Mouse (Mus musculus): ENCODE measurements around the gene Themis2. TPM values are rescaled to one million over a fixed set of nuclear protein-coding genes. Genes with fewer than 3 reads are reported as not detected.
"Not testable (repeated sequence)": the region's sequence is repeated elsewhere in the genome, so short reads cannot be mapped to it uniquely, and the experiment has no call there.

Themis2 gene
- polyA plus RNA-seq, 1 experiment from 2014 or later: 1.3 TPM

DNA sequence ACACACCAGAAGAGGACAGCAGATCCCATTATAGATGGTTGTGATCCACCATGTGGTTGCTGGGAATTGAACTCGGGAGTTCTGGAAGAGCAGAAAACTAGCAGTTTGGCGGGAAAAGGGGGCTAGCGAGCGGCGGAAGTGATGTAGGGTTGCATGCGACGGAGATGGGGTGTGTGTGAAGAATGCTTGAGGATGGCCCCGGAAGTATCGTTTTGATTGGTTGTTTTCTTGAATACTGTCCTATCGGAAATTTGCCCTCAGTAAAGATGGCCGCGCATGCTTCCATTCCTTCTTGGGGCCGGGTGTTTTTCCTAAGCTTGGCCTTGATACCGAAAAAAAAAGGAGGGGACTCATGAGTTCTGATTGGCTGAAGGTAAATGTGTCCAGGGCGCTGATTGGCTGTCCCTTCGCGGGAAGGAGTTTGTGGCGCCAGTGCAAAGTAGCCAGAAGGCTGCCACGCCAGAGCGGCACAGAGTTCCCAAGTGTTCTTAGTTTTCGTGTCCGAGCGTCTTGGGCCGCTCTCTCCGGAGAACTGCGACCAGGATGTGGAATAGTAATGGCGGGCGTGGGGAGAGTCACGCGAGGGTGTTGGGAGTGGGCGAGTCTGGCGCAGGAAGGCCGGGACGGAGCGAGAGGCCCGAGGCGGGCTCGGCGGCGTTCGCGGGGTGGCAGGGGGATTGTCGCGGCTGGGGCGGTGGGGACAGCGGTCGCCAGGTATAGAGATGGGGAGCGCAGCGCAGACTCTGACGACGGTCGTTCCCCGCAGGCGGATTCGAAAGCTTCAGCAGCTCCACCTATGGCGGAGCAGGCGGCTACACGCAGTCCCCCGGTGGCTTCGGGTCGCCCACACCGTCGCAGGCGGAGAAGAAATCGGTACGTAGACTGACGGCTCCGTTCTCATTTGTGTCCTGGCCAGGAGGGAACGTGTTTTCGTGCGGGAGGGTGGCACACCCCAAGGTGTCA, 28.0 kb downstream of the Themis2 start, which contains the start of gene Rpa2:
TSS of gene Rpa2 (plus strand) at position 419 of the 963 bp plus-strand sequence.
- H3K4me3 ChIP-seq (ENCODE audit: low read length): peak within 1 kb of the TSS; percentile 90

DNA sequence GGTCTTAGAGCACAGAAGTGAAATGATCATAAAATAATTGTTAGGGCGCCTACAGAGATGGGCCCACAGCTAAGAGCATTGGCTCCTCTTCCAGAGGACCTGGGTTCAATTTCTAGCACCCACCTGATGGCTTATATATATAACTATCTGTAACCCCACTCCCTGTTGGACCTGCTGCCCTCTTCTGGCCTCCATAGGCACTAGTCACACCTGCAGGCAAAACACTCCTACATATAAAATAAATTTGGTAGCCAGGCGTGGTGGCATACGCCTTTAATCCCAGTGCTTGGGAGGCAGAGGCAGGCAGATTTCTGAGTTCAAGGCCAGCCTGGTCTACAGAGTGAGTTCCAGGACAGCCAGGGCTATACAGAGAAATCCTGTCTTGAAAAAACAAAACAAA, 33.1 kb downstream of the Themis2 start:
- H3K36me3 ChIP-seq (ENCODE audit: control insufficient read depth, insufficient read depth, low read length); H3K4me2 ChIP-seq (ENCODE audit: low read depth, low read length); H3K9ac ChIP-seq (ENCODE audit: low read length); H3K4me1 ChIP-seq (replicated peaks; ENCODE audit: control insufficient read depth, insufficient read depth, low read length); H3K9me3 ChIP-seq (ENCODE audit: control insufficient read depth, low read length); H3K4me3 ChIP-seq (ENCODE audit: low read length); ATAC-seq (ENCODE audit: low read depth); H3K27me3 ChIP-seq (ENCODE audit: control insufficient read depth, insufficient read depth, low read depth, low read length); H3K27ac ChIP-seq (ENCODE audit: low read length): not testable (repeated sequence)
- WGBS: 77% methylated on average over 3 of the region's 3 CpGs

More for the DNA sequence above, 28.0 kb downstream of the Themis2 start, which contains the start of gene Rpa2:
- Histone ChIP-seq H3K4me1 (replicated peaks; ENCODE audit: control insufficient read depth, insufficient read depth, low read length) (peaks cover 7% of the 10 kb centered on the region), H3K9me3 (ENCODE audit: control insufficient read depth, low read length) (no peaks in the 10 kb centered on the region), H3K4me2 (ENCODE audit: low read depth, low read length) (peak within 1 kb of the TSS; percentile 68), H3K27ac (ENCODE audit: low read length) (peak within 1 kb of the TSS; percentile 75), H3K27me3 (ENCODE audit: control insufficient read depth, insufficient read depth, low read depth, low read length) (no peaks in the 10 kb centered on the region), H3K9ac (ENCODE audit: low read length) (peak within 1 kb of the TSS; percentile 90), H3K36me3 (ENCODE audit: control insufficient read depth, insufficient read depth, low read length) (peaks cover 21% of the 10 kb centered on the region)
- peak; percentile 98 for ATAC-seq (ENCODE audit: low read depth)
- WGBS: under 1% methylated on average over 70 of the region's 71 CpGs

DNA sequence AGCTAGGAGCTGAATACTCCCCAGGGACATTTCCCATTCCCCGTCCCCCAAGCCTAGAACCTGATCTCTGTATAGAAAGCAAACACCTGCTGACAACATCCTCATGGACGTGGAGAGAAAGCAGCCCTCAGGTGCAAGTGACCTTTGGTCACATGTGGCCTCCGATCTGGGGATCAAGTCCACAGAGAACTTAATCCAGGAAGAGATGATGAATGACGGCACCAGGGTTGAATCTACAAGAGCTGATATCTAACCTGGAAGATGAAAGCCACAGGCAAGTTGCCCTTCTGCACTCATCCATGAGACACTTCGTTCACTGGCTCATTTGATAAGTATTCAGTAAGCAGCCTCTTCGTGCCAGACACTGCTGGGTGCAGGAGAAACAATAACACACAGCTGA, 33.6 kb downstream of the Themis2 start:
- no peak for ATAC-seq (ENCODE audit: low read depth)
- H3K4me2 ChIP-seq (ENCODE audit: low read depth, low read length): no peak overlapping the region
- H3K9me3 ChIP-seq (ENCODE audit: control insufficient read depth, low read length): no peaks in the 10 kb centered on the region
- H3K36me3 ChIP-seq (ENCODE audit: control insufficient read depth, insufficient read depth, low read length): no peaks in the 10 kb centered on the region
- H3K4me1 ChIP-seq (replicated peaks; ENCODE audit: control insufficient read depth, insufficient read depth, low read length): no peaks in the 10 kb centered on the region
- 60% methylated on average over 6 of the region's 6 CpGs for WGBS
- no peak overlapping the region for H3K9ac ChIP-seq (ENCODE audit: low read length)
- H3K27ac ChIP-seq (ENCODE audit: low read length): no peak overlapping the region
- H3K27me3 ChIP-seq (ENCODE audit: control insufficient read depth, insufficient read depth, low read depth, low read length): peaks cover 3% of the 10 kb centered on the region
- H3K4me3 ChIP-seq (ENCODE audit: low read length): no peak overlapping the region

DNA sequence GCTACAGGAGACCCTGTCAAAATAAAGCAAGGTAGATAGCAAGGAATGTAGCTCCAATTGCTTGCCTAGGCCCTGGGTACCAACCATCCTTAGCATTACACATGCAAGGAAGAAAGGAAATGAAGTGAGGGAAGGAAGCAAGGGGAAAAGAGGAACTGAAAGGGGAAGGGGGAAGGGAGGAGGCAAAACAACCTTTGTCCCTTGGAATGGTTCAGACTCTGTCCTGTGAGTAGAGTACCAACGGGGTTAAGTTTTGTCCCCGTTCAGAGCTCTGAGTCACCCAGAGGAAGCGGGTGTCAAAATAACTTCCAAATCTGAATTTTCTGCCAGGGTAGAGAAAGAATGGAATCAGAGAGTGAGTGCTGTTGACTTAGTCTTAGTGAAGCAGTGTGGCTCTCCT, 35.9 kb downstream of the Themis2 start:
- H3K9me3 ChIP-seq (ENCODE audit: control insufficient read depth, low read length): no peaks in the 10 kb centered on the region
- no peak overlapping the region for H3K4me2 ChIP-seq (ENCODE audit: low read depth, low read length)
- no peak overlapping the region for H3K27ac ChIP-seq (ENCODE audit: low read length)
- ATAC-seq (ENCODE audit: low read depth): no peak
- 32% methylated on average over 3 of the region's 3 CpGs for WGBS
- H3K27me3 ChIP-seq (ENCODE audit: control insufficient read depth, insufficient read depth, low read depth, low read length): peaks cover 7% of the 10 kb centered on the region
- peaks cover 4% of the 10 kb centered on the region for H3K4me1 ChIP-seq (replicated peaks; ENCODE audit: control insufficient read depth, insufficient read depth, low read length)
- no peaks in the 10 kb centered on the region for H3K36me3 ChIP-seq (ENCODE audit: control insufficient read depth, insufficient read depth, low read length)
- H3K4me3 ChIP-seq (ENCODE audit: low read length): no peak overlapping the region
- H3K9ac ChIP-seq (ENCODE audit: low read length): no peak overlapping the region

DNA sequence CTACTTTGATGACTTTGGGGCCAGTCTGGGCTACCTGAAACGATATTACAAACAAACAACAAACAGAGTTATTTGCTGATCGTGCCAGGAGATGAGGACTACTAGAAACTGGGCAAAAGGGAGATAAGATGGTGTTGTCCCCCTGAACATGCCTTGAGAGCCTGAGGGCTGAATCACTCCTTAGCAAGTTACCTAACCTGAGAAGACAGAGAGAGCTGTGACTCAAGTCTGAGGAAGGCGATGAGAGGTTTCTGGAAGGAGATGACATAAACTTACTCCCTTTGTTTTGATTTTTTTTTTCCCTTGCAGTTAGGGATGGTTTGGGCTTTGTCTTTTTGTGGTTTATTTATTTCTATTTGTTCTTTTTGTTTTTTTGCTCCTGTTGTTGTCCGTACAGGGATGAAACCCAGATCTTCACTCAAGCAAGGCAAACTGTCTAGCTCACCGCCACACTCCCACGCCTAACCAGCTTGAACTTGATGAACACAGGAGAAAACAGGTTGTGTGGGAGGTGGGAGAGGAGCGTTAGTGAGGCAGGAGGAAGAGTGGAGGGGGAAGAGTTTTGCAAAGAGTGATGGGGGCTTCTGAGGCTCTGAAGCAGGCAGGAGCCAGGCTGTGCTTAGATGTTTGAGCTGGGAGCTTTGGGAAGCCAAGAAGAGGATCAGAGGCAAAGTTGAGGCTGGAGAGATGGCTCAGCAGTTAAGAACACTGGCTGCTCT, 38.4 kb downstream of the Themis2 start:
- Histone ChIP-seq H3K9me3 (ENCODE audit: control insufficient read depth, low read length) (no peaks in the 10 kb centered on the region), H3K9ac (ENCODE audit: low read length) (no peak overlapping the region), H3K4me3 (ENCODE audit: low read length) (no peak overlapping the region), H3K27ac (ENCODE audit: low read length) (no peak overlapping the region), H3K4me1 (replicated peaks; ENCODE audit: control insufficient read depth, insufficient read depth, low read length) (peaks cover 4% of the 10 kb centered on the region), H3K4me2 (ENCODE audit: low read depth, low read length) (no peak overlapping the region), H3K36me3 (ENCODE audit: control insufficient read depth, insufficient read depth, low read length) (no peaks in the 10 kb centered on the region), H3K27me3 (ENCODE audit: control insufficient read depth, insufficient read depth, low read depth, low read length) (peaks cover 7% of the 10 kb centered on the region)
- 74% methylated on average over 7 of the region's 7 CpGs for WGBS
- no peak for ATAC-seq (ENCODE audit: low read depth)

DNA sequence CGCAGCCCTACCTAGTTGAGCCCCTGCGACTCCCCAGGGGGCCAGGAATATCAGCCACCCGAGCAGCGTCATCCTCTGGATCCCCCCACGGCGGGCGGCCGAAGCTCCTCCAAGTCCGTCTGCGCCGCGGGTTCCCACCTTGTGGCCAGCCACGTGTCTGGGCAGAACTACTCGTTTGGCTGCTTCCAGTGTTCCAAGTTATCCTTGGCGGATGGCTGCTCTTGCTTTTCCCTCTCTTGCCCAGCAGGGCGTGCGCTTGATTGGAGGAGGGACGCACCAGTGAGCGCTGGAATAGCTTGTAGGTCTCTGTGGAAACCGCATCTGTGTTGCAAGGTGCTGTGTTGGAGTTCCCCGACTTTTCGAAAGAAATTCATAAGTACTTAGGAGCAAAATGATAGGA, 39.2 kb downstream of the Themis2 start, which contains the start of gene Smpdl3b:
TSS of gene Smpdl3b (minus strand) at position 279 of the 400 bp plus-strand sequence.
- Histone ChIP-seq H3K4me3 (ENCODE audit: low read length) (peak within 1 kb of the TSS; percentile 63), H3K4me1 (replicated peaks; ENCODE audit: control insufficient read depth, insufficient read depth, low read length) (peaks cover 4% of the 10 kb centered on the region), H3K27me3 (ENCODE audit: control insufficient read depth, insufficient read depth, low read depth, low read length) (peaks cover 7% of the 10 kb centered on the region), H3K4me2 (ENCODE audit: low read depth, low read length) (peak within 1 kb of the TSS; percentile 98), H3K27ac (ENCODE audit: low read length) (no peak within 1 kb of the TSS), H3K9ac (ENCODE audit: low read length) (peak within 1 kb of the TSS; percentile 70), H3K36me3 (ENCODE audit: control insufficient read depth, insufficient read depth, low read length) (no peaks in the 10 kb centered on the region), H3K9me3 (ENCODE audit: control insufficient read depth, low read length) (no peaks in the 10 kb centered on the region)
- 1% methylated on average over 22 of the region's 22 CpGs for WGBS
- peak; percentile 92 for ATAC-seq (ENCODE audit: low read depth)

DNA sequence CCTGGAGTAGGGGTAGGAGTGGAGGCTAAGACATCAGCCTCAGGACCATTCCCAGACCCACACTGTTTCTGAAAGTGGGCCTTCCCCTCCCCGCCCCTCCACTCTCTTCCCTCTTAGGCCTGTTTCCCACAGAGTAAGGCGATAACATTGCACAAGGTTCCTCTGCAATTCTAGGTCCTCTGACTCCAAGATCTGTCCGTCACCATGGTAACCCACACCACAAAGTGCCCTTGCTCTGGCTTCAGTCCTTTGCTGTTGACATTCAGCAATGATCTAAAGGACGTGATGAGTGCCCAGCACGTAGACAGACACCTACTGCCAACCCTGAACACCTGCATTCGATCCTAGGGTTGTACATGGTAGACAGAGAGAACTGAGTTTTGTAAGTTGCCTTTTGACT, 43.2 kb downstream of the Themis2 start:
- H3K27me3 ChIP-seq (ENCODE audit: control insufficient read depth, insufficient read depth, low read depth, low read length): peaks cover 7% of the 10 kb centered on the region
- H3K4me1 ChIP-seq (replicated peaks; ENCODE audit: control insufficient read depth, insufficient read depth, low read length): peaks cover 4% of the 10 kb centered on the region
- no peaks in the 10 kb centered on the region for H3K36me3 ChIP-seq (ENCODE audit: control insufficient read depth, insufficient read depth, low read length)
- H3K4me2 ChIP-seq (ENCODE audit: low read depth, low read length): no peak overlapping the region
- no peaks in the 10 kb centered on the region for H3K9me3 ChIP-seq (ENCODE audit: control insufficient read depth, low read length)
- H3K27ac ChIP-seq (ENCODE audit: low read length): no peak overlapping the region
- 43% methylated on average over 6 of the region's 6 CpGs for WGBS
- no peak overlapping the region for H3K9ac ChIP-seq (ENCODE audit: low read length)
- H3K4me3 ChIP-seq (ENCODE audit: low read length): no peak overlapping the region
- ATAC-seq (ENCODE audit: low read depth): peak; percentile 71

DNA sequence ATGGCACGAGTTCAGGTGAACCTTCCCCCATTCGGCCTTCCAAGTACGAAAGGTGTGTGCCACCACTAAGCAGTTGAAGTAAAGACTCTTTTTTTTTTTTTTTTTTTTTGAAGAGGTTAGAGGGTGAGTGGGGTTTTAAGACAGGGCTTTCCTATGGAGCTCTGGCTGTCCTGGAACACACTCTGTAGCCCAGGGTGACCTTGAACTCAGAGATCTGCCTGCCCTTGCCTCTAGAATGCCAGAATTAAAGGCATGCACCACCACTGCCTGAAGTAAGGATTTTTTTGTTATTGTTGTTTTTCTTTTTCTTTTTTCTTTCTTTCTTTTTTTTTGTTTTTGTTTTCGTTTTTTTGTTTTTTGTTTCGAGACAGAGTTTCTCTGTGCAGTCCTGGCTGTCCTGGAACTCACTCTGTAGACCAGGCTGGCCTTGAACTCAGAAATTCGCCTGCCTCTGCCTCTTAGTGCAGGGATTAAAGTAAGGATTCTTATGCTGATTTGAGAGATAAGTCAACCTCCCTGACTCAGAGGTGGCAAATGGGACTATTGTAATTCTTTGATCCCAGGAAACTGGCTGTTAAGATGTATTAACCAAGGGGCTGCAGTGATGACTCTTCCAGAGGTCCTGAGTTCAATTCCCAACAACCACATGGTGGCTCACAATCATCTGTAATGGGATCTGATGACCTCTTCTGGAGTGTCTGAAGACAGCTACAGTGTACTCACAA, 46.8 kb downstream of the Themis2 start:
- H3K9ac ChIP-seq (ENCODE audit: low read length): no peak overlapping the region
- H3K27ac ChIP-seq (ENCODE audit: low read length): no peak overlapping the region
- WGBS: 76% methylated on average over 6 of the region's 6 CpGs
- H3K4me2 ChIP-seq (ENCODE audit: low read depth, low read length): no peak overlapping the region
- no peaks in the 10 kb centered on the region for H3K4me1 ChIP-seq (replicated peaks; ENCODE audit: control insufficient read depth, insufficient read depth, low read length)
- no peak for ATAC-seq (ENCODE audit: low read depth)
- no peak overlapping the region for H3K4me3 ChIP-seq (ENCODE audit: low read length)
- no peaks in the 10 kb centered on the region for H3K27me3 ChIP-seq (ENCODE audit: control insufficient read depth, insufficient read depth, low read depth, low read length)
- no peaks in the 10 kb centered on the region for H3K9me3 ChIP-seq (ENCODE audit: control insufficient read depth, low read length)
- no peaks in the 10 kb centered on the region for H3K36me3 ChIP-seq (ENCODE audit: control insufficient read depth, insufficient read depth, low read length)

All from lung, embryonic 16.5 days (tissue).